In genomic region chr10:7695286-7695685, GRCm38 (mm10) we compare ENCODE assay signal across 13 mouse cellular contexts. TPM values are rescaled to one million over a fixed set of nuclear protein-coding genes. Genes with fewer than 3 reads are reported as not detected.
DNase-seq lines count a peak whose midpoint lies in the region; ATAC-seq and TF ChIP-seq lines count a peak whose summit lies in the region.
"Had no signal": no experiment of that assay in that cellular context is flagged by ENCODE, and none has a peak within 500 bp of the region (broad histone marks: within the 10 kb centered on the region; RNA-seq: fewer than 3 reads in every experiment).

No protein-coding gene starts in this region.

- H3K9me3 ChIP-seq in forebrain, embryonic 10.5 days: no peaks in the 10 kb centered on the region
- H3K9me3 ChIP-seq: stomach, embryonic 15.5 days had no signal

- DNase-seq in thymus, adult 2 months: peak; percentile 21
- no peak for DNase-seq in thymus, adult 18-20 months
- peak; percentile 65 for DNase-seq in R1 (ENCODE audit: low read depth, low spot score)
- DNase-seq in forebrain, embryonic 10.5 days (ENCODE audit: extremely low spot score, low spot score): no peak
- DNase-seq in embryo, embryonic 10 days (ENCODE audit: low spot score): no peak
- no peak for DNase-seq in layer of hippocampus, adult 11-12 months (ENCODE audit: low spot score)
- DNase-seq: embryo, embryonic 11 days; kidney, postnatal 14 days; lung, adult 2 months had no signal

- H3K4me3 ChIP-seq in thymus, adult 2 months (ENCODE audit: control insufficient read depth, insufficient read depth, low read length): no peak overlapping the region
- no peak overlapping the region for H3K4me3 ChIP-seq in forebrain, embryonic 10.5 days
- H3K4me3 ChIP-seq: stomach, embryonic 15.5 days had no signal

- H3K36me3 ChIP-seq in thymus, adult 2 months (ENCODE audit: control insufficient read depth, insufficient read depth, low read length): peaks cover 78% of the 10 kb centered on the region
- H3K36me3 ChIP-seq in forebrain, embryonic 10.5 days (replicated peaks): peaks cover 93% of the 10 kb centered on the region

- no peaks in the 10 kb centered on the region for H3K4me1 ChIP-seq in thymus, adult 2 months (replicated peaks; ENCODE audit: control insufficient read depth, insufficient read depth, low read length)
- H3K4me1 ChIP-seq in forebrain, embryonic 10.5 days: no peaks in the 10 kb centered on the region
- H3K4me1 ChIP-seq: stomach, embryonic 15.5 days had no signal

- no peak overlapping the region for H3K27ac ChIP-seq in thymus, adult 2 months (ENCODE audit: control insufficient read depth, insufficient read depth, low read length)
- H3K27ac ChIP-seq in forebrain, embryonic 10.5 days: no peak overlapping the region
- H3K27ac ChIP-seq: hindbrain, embryonic 14.5 days; stomach, embryonic 15.5 days had no signal

- no peak for TF ChIP-seq CTCF in thymus, adult 2 months (IDR thresholded peaks at IDR 0.05; ENCODE audit: borderline replicate concordance, control insufficient read depth, extremely low read depth, insufficient read depth, low read length, poor library complexity)

- no peaks in the 10 kb centered on the region for H3K27me3 ChIP-seq in thymus, adult 2 months (ENCODE audit: control insufficient read depth, insufficient read depth, low read length)
- no peaks in the 10 kb centered on the region for H3K27me3 ChIP-seq in forebrain, embryonic 10.5 days (ENCODE audit: poor library complexity, severe bottlenecking)
- H3K27me3 ChIP-seq: stomach, embryonic 15.5 days had no signal

- no peak for TF ChIP-seq POLR2A in thymus, adult 2 months (IDR thresholded peaks at IDR 0.05; ENCODE audit: control insufficient read depth, extremely low read depth, insufficient read depth, low read length, poor library complexity)

- ATAC-seq in megakaryocyte-erythroid progenitor cell, adult 5-6 weeks (replicated peaks; ENCODE audit: low FRiP score, low TSS enrichment, poor library complexity, severe bottlenecking): peak; percentile 88
- ATAC-seq: forebrain, embryonic 16.5 days had no signal

RNA-seq across cellular contexts. Expression of gene Lats1, which starts 14.3 kb away (rescaled TPM):
- polyA plus RNA-seq in thymus, adult 2 months (2012; rRNA removed): 17.3 and 17.9 TPM in 2 replicates
- 18.3 and 21.3 TPM in 2 replicates for total RNA-seq in megakaryocyte-erythroid progenitor cell, adult 5-6 weeks (2014; fragmentation: Nextera tagmentation)
- total RNA-seq in megakaryocyte-erythroid progenitor cell, adult 5-6 weeks (2017): 13.5 and 15.8 TPM in 2 replicates
- polyA plus RNA-seq in forebrain, embryonic 10.5 days (2016; fragmentation: Nextera tagmentation; extraction: Ambion mirVana): 7.7 and 8.0 TPM in 2 replicates

RNA-seq across cellular contexts. Expression of gene Pcmt1, which starts 14.3 kb away (rescaled TPM):
- 35.5 and 35.6 TPM in 2 replicates for polyA plus RNA-seq in thymus, adult 2 months (2012; rRNA removed)
- 75.4 and 83.6 TPM in 2 replicates for total RNA-seq in megakaryocyte-erythroid progenitor cell, adult 5-6 weeks (2014; fragmentation: Nextera tagmentation)
- total RNA-seq in megakaryocyte-erythroid progenitor cell, adult 5-6 weeks (2017): 106 and 110 TPM in 2 replicates
- polyA plus RNA-seq in forebrain, embryonic 10.5 days (2016; fragmentation: Nextera tagmentation; extraction: Ambion mirVana): 125 and 134 TPM in 2 replicates

RNA-seq across cellular contexts. Expression of gene Nup43, which starts 28.0 kb away (rescaled TPM):
- polyA plus RNA-seq in thymus, adult 2 months (2012; rRNA removed): 13.2 and 14.2 TPM in 2 replicates
- 53.1 and 54.8 TPM in 2 replicates for total RNA-seq in megakaryocyte-erythroid progenitor cell, adult 5-6 weeks (2014; fragmentation: Nextera tagmentation)
- total RNA-seq in megakaryocyte-erythroid progenitor cell, adult 5-6 weeks (2017): 23.9 and 64.8 TPM in 2 replicates
- polyA plus RNA-seq in forebrain, embryonic 10.5 days (2016; fragmentation: Nextera tagmentation; extraction: Ambion mirVana): 93.1 and 93.6 TPM in 2 replicates

RNA-seq across cellular contexts. Expression of gene Katna1, which starts 30.5 kb away (rescaled TPM):
- polyA plus RNA-seq in thymus, adult 2 months (2012; rRNA removed): 5.4 and 8.0 TPM in 2 replicates
- 39.7 and 87.9 TPM in 2 replicates for total RNA-seq in megakaryocyte-erythroid progenitor cell, adult 5-6 weeks (2014; fragmentation: Nextera tagmentation)
- 56.3 and 70.3 TPM in 2 replicates for total RNA-seq in megakaryocyte-erythroid progenitor cell, adult 5-6 weeks (2017)
- polyA plus RNA-seq in forebrain, embryonic 10.5 days (2016; fragmentation: Nextera tagmentation; extraction: Ambion mirVana): 69.1 and 71.3 TPM in 2 replicates

Comparison
In these comparisons a context has a peak if more than half of its experiments do, and no peak if none do; other contexts are left out.
1. DNase-seq: peak in thymus, adult 2 months (single experiment) and R1 (single experiment); none in thymus, adult 18-20 months (0 of 2), forebrain, embryonic 10.5 days (single experiment), embryo, embryonic 10 days (single experiment) and layer of hippocampus, adult 11-12 months (single experiment).